Mouse (Mus musculus): ENCODE data around the gene Wnt10b.

- no peak for TF ChIP-seq GATA1 (IDR thresholded peaks at IDR 0.05; ENCODE audit: borderline replicate concordance, low read length)
- TF ChIP-seq FLI1 (IDR thresholded peaks at IDR 0.05; ENCODE audit: low read length) = no peak
Measured at GRCm38 (mm10) chr15:98778191-98778770, 331 bp upstream of the Wnt10b start.
